Mouse (Mus musculus) myocyte (in vitro differentiated cells): Measurements from ENCODE around the gene Dock1.

Experiments used
- CEBPB ChIP-seq: IDR thresholded peaks from 2 replicates; pipeline ENCODE4 v1.6.1; 2011; ENCODE audit warnings: mild to moderate bottlenecking, moderate library complexity; ENCODE audit not compliant: poor library complexity, insufficient read depth, severe bottlenecking
- E2F4 ChIP-seq: IDR thresholded peaks from one replicate; pipeline ENCODE4 v1.6.1; 2011; ENCODE audit warnings: mild to moderate bottlenecking, control low read depth, moderate library complexity; ENCODE audit not compliant: insufficient read depth
- MYOD1 ChIP-seq, 3 experiments: IDR thresholded peaks; one replicate each; pipeline ENCODE4 v1.6.1; 2011; ENCODE audit warnings: control low read depth in 2 of 3, low read depth in 2 of 3, mild to moderate bottlenecking in 2 of 3, moderate library complexity in 1 of 3; ENCODE audit not compliant: insufficient read length in 2 of 3, control insufficient read depth in 1 of 3
- MYOG ChIP-seq, 3 experiments: IDR thresholded peaks; one replicate each; pipeline ENCODE4 v1.6.1; 2011; ENCODE audit warnings: control low read depth in 2 of 3, low read depth in 2 of 3, mild to moderate bottlenecking in 2 of 3; ENCODE audit not compliant: insufficient read length in 2 of 3, control insufficient read depth in 1 of 3, insufficient read depth in 1 of 3
- POLR2A ChIP-seq: IDR thresholded peaks from one replicate; pipeline ENCODE4 v1.6.1; 2011; ENCODE audit warnings: low read depth, mild to moderate bottlenecking, control low read depth, moderate library complexity; ENCODE audit not compliant: insufficient read length
- POLR2AphosphoS2 ChIP-seq: IDR thresholded peaks from one replicate; pipeline ENCODE4 v1.6.1; 2011; ENCODE audit warnings: low read depth, control low read depth; ENCODE audit not compliant: insufficient read length
- TCF12 ChIP-seq: IDR thresholded peaks from one replicate; pipeline ENCODE4 v1.6.1; 2011; ENCODE audit warnings: mild to moderate bottlenecking, control low read depth; ENCODE audit not compliant: poor library complexity, insufficient read depth, severe bottlenecking
- TCF3 ChIP-seq: IDR thresholded peaks from one replicate; pipeline ENCODE4 v1.6.1; 2011; ENCODE audit warnings: low read depth, control low read depth; ENCODE audit not compliant: insufficient read length
- USF1 ChIP-seq: IDR thresholded peaks from one replicate; pipeline ENCODE4 v1.6.1; 2011; ENCODE audit warnings: low read depth, mild to moderate bottlenecking, control low read depth, moderate library complexity

DNA sequence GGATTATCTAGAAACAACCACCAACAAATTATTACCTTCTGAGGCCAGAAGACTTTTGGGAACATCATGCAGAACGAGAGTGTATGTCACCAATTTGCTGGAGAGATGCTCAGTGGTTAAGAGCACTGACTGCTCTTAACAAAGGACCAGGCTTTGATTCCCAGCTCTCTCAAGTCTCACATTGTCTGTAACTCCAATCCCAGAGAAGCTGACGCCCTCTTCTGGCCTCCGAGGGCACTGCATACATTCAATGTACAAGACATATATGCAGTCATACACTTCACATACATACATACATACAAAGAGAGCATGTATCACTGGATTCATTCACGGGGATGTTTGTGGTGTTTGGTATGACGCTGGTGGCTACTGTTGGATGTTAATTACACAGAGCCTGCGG lies 271.4 kb downstream of the Dock1 start:
- TF ChIP-seq USF1 = no peak
- no peak for TF ChIP-seq POLR2AphosphoS2
- TF ChIP-seq TCF12 = no peak
- no peak for TF ChIP-seq MYOD1 (IDR thresholded peaks at IDR 0.05; ENCODE audit: control insufficient read depth in 1 of 3, insufficient read length in 2 of 3, low read depth in 2 of 3)
- TF ChIP-seq POLR2A = no peak
- no peak for TF ChIP-seq E2F4
- TF ChIP-seq CEBPB = no peak
- TF ChIP-seq TCF3 = no peak
- TF ChIP-seq MYOG (IDR thresholded peaks at IDR 0.05; ENCODE audit: control insufficient read depth in 1 of 3, insufficient read depth in 1 of 3, insufficient read length in 2 of 3, low read depth in 2 of 3) = no peak
